Mouse (Mus musculus) heart, postnatal 0 days (tissue): ENCODE results near the gene Fam83c.

Experiments used
- CTCF ChIP-seq: IDR thresholded peaks from 2 replicates; pipeline ENCODE4 v1.5.1; 2016; ENCODE audit warnings: antibody characterized with exemption, control low read depth, low read depth
- EP300 ChIP-seq: IDR thresholded peaks from 2 replicates; pipeline ENCODE4 v1.6.1; 2016; ENCODE audit warnings: antibody characterized with exemption, low read depth

DNA sequence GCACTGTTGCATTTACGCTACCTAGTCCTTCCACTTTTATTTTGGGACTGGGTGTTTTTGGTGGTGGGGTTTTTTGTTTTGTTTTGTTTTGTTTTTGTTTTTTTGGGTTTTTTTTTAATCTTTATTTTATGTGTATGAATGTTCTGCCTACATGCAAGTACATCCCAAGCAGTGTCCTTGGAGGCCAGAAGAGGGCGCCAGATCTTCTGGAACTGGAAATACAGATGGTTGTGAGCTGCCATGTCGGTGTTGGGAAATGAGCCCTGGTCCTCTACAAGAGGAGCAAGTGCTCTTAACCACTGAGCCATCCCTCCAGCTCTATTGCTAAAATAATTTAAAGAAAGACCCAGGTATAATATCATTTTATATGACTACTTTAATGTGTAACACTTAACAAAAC, 31.9 kb downstream of the Fam83c start:
- TF ChIP-seq CTCF (0 out of 2 replicates have a peak, but pooled peaks have one; percentile 8), EP300 (no peak)
